Mouse (Mus musculus): ENCODE data around the gene Vps26a.
A peak's percentile ranks its signal among the peaks of the same experiment; 100 is the strongest.

Gene Vps26a

DNA sequence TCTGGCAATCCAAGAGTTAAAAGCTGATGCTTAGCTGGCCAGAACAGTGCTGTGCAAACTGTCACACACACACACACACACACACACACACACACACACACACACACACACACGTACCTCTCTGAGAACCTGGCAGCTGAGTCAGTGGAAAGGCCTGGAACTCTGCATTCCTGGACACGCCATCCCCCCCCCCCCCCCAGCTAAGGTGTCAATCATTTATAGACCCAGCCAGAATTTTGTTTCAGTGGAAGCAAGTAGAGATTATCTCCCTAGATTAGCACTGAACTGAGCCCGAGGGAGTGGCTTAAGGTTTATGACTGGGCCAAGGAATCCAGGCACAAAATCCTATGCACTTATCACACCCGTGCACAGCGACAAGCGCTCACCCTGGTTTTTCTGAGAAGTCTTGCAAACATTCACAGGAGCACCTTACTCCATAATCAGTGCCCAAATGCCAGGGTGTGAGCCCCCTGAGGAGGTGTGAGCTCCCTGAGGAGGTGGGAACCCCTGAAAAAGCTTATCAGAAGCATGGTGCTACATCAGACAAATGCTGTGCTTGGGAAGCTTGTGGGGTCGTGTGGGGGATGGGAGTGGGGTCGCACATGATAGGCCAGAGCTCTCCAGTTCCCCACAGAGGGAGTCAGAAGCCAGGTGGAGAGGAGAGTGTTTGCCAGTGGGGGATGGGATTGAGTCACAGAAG, 73.5 kb downstream of the Vps26a start:
- no peak for DNase-seq

DNA sequence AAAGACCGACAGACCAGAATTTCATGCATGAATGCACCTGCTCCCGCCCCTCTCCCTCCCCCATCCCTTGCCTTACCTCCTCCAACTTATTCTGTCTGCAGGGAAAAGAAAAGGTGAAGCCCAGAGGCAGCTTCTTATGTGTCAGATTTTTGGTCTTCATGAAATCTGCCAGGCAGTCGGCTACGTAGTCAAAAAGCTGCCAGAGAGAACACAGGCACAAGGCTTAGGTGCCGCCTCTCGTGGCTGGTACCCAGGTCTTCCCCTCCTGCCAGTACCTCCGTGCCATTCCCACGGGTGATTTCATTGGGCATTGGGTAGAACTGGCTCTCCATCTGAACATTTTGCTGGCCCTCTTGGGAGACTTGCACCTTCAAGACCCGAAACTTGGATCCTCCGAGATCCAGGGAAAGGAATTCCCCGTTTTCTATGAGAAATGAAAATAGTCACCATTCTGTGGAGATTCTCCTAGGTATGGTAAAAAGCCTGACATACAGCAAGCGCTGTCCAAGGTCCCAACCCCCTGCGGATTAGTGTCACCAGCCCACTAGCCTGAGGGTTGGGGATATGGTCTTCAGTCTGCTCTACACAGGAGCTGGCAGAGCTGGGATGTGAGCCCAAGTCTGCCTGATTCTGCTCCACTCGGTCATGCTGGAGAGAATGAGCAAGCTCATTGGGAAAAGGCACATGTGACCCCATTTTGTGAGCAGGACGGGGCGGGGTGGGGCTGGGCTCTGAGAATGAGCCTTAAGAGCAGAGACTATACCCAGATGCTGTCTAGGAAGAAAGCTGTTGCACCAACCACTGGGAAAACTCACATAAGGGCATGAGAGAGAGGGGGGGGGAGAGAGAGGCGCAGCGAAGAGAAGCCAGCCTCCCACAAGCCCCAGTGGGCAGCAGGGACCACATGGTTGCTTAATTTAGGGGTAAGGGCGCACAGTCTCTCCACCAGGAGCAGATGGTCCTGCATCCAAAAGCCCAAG, 74.9 kb downstream of the Vps26a start:
- DNase-seq = peak; percentile 36 to 48

DNA sequence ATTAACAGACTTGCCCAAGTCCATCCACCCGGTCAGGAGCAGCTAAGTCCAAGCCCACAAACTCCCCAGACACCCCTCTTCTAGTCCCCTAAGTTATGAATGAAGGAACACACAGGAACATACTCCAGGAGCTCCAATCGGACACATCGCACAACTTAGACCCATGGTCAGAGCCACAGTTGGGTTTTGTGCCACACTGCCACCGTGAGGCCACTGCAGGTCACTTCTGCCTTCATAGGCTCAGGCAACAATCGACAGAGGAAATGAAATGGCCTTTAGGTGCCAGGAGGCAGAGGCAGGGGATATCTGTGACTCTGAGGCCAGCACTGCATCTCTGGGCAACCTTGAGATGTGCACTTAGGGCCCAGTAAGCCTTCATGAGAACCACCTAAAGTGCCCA, 75.7 kb downstream of the Vps26a start:
- DNase-seq = peak; percentile 85 to 89

All from cerebellum, postnatal 25 days (tissue).